Mouse (Mus musculus) lung, embryonic 14.5 days (tissue): ENCODE results near the gene Rad54l2. TPM values are rescaled to one million over a fixed set of nuclear protein-coding genes. Genes with fewer than 3 reads are reported as not detected.

Experiments used
- ATAC-seq: fragments of 200-750 bp; cut with Nextera tagmentation; 2 replicates; pipeline ENCODE4 v1.8.0; 2017; ENCODE audit warnings: mild to moderate bottlenecking, moderate TSS enrichment, moderate library complexity; ENCODE audit not compliant: insufficient read depth
- DNase-seq: peaks from one replicate; pipeline ENCODE4 v3.0.0-alpha.2; 2015
- H3K27ac ChIP-seq: fragments of 300-500 bp; sonication (generic); 2 replicates; pipeline ENCODE4 v1.5.1; 2014; ENCODE audit warnings: low read depth, mild to moderate bottlenecking, moderate library complexity
- H3K27me3 ChIP-seq: fragments of 300-500 bp; sonication (generic); 2 replicates; pipeline ENCODE4 v1.6.1; 2014; ENCODE audit warnings: low read length, control low read depth; ENCODE audit not compliant: insufficient read depth
- H3K36me3 ChIP-seq: fragments of 300-500 bp; sonication (generic); 2 replicates; pipeline ENCODE4 v1.6.1; 2014; ENCODE audit warnings: control low read depth; ENCODE audit not compliant: insufficient read depth
- H3K4me1 ChIP-seq: fragments of 300-500 bp; sonication (generic); 2 replicates; pipeline ENCODE4 v1.6.1; 2014; ENCODE audit warnings: antibody characterized with exemption, control low read depth; ENCODE audit not compliant: insufficient read depth
- H3K4me2 ChIP-seq: fragments of 300-500 bp; sonication (generic); 2 replicates; pipeline ENCODE4 v1.6.1; 2014; ENCODE audit warnings: mild to moderate bottlenecking
- H3K4me3 ChIP-seq: fragments of 300-500 bp; sonication (generic); 2 replicates; pipeline ENCODE4 v1.5.1; 2014; ENCODE audit warnings: low read depth, low read length
- H3K9ac ChIP-seq: fragments of 300-500 bp; sonication (generic); 2 replicates; pipeline ENCODE4 v1.6.1; 2014
- H3K9me3 ChIP-seq: fragments of 300-500 bp; sonication (generic); 2 replicates; pipeline ENCODE4 v1.6.1; 2016; ENCODE audit warnings: low read depth, low read length, control low read depth
- CTCF ChIP-seq: IDR thresholded peaks from 2 replicates; pipeline ENCODE4 v1.5.1; 2016; ENCODE audit warnings: antibody characterized with exemption, low read depth
- WGBS: fragments of 180-500 bp; shearing (Covaris S2); extraction: QIAGEN DNeasy Blood & Tissue Kit; methylation state at CpG from one replicate; pipeline ENCODE4 v1.1.7; 2014; 5-methylcytosine and 5-hydroxymethylcytosine counted together
- polyA plus RNA-seq: library from polyadenylated mRNA; unstranded; fragments of >200 nt; fragmentation: Nextera tagmentation; extraction: Ambion mirVana; gene quantifications from 2 replicates; pipeline ENCODE4 v1.2.1, GENCODE M21; 2014

Gene Rad54l2
- polyA plus RNA-seq, 1 experiment from 2014 or later: 5.7 TPM

GRCm38 (mm10) chr9:106777423-106777822 is 11.6 kb downstream of the Rad54l2 start:
- no peak for ATAC-seq

GRCm38 (mm10) chr9:106776116-106776515 is 12.9 kb downstream of the Rad54l2 start:
- DNase-seq: no peak
- Histone ChIP-seq H3K4me1 (no peaks in the 10 kb centered on the region), H3K9ac (no peak overlapping the region), H3K27me3 (no peaks in the 10 kb centered on the region), H3K27ac (no peak overlapping the region), H3K4me2 (no peak overlapping the region), H3K4me3 (no peak overlapping the region), H3K36me3 (no peaks in the 10 kb centered on the region), H3K9me3 (no peaks in the 10 kb centered on the region)
- ATAC-seq: no peak
- no peak for TF ChIP-seq CTCF
- WGBS: 95% methylated on average over 1 of the region's 1 CpGs

More at GRCm38 (mm10) chr9:106777423-106777822, 11.6 kb downstream of the Rad54l2 start:
- no peak overlapping the region for H3K9ac ChIP-seq
- no peak overlapping the region for H3K27ac ChIP-seq
- WGBS: 83% methylated on average over 3 of the region's 3 CpGs
- no peak for TF ChIP-seq CTCF
- no peaks in the 10 kb centered on the region for H3K36me3 ChIP-seq
- H3K9me3 ChIP-seq: no peaks in the 10 kb centered on the region
- no peak for DNase-seq
- H3K4me2 ChIP-seq: no peak overlapping the region
- no peak overlapping the region for H3K4me3 ChIP-seq
- no peaks in the 10 kb centered on the region for H3K4me1 ChIP-seq
- no peaks in the 10 kb centered on the region for H3K27me3 ChIP-seq

GRCm38 (mm10) chr9:106771770-106772169 is 17.2 kb downstream of the Rad54l2 start:
- Histone ChIP-seq H3K4me3 (no peak overlapping the region), H3K9me3 (no peaks in the 10 kb centered on the region), H3K4me2 (no peak overlapping the region), H3K4me1 (no peaks in the 10 kb centered on the region), H3K9ac (no peak overlapping the region), H3K36me3 (no peaks in the 10 kb centered on the region), H3K27ac (no peak overlapping the region), H3K27me3 (no peaks in the 10 kb centered on the region)
- no peak for TF ChIP-seq CTCF
- DNase-seq (no peak), ATAC-seq (no peak)
- WGBS: 85% methylated on average over 2 of the region's 2 CpGs

GRCm38 (mm10) chr9:106770216-106770615 is 18.8 kb downstream of the Rad54l2 start:
- H3K36me3 ChIP-seq: no peaks in the 10 kb centered on the region
- WGBS: 65% methylated on average over 3 of the region's 3 CpGs
- H3K27ac ChIP-seq: no peak overlapping the region
- H3K9me3 ChIP-seq: no peaks in the 10 kb centered on the region
- H3K4me1 ChIP-seq: no peaks in the 10 kb centered on the region
- H3K9ac ChIP-seq: no peak overlapping the region
- DNase-seq (no peak), ATAC-seq (no peak)
- TF ChIP-seq CTCF: no peak
- H3K4me2 ChIP-seq: no peak overlapping the region
- H3K4me3 ChIP-seq: no peak overlapping the region
- no peaks in the 10 kb centered on the region for H3K27me3 ChIP-seq

- WGBS: 94% methylated on average over 5 of the region's 5 CpGs
- H3K9me3 ChIP-seq: no peaks in the 10 kb centered on the region
Measured at GRCm38 (mm10) chr9:106769781-106770180, 19.2 kb downstream of the Rad54l2 start.

GRCm38 (mm10) chr9:106756421-106756820 is 32.6 kb downstream of the Rad54l2 start:
- Histone ChIP-seq H3K27me3 (no peaks in the 10 kb centered on the region), H3K36me3 (peaks cover 7% of the 10 kb centered on the region; the same call in 1 of the 2 replicates), H3K4me3 (no peak overlapping the region), H3K4me2 (no peak overlapping the region), H3K27ac (no peak overlapping the region), H3K9me3 (no peaks in the 10 kb centered on the region), H3K9ac (no peak overlapping the region), H3K4me1 (no peaks in the 10 kb centered on the region)
- ATAC-seq: no peak
- no peak for TF ChIP-seq CTCF
- no peak for DNase-seq
- WGBS: 89% methylated on average over 9 of the region's 9 CpGs

More at GRCm38 (mm10) chr9:106769781-106770180, 19.2 kb downstream of the Rad54l2 start:
- H3K4me1 ChIP-seq: no peaks in the 10 kb centered on the region
- TF ChIP-seq CTCF: no peak
- H3K4me2 ChIP-seq: no peak overlapping the region
- H3K36me3 ChIP-seq: no peaks in the 10 kb centered on the region
- no peak for ATAC-seq
- H3K4me3 ChIP-seq: no peak overlapping the region
- no peak for DNase-seq
- no peaks in the 10 kb centered on the region for H3K27me3 ChIP-seq
- no peak overlapping the region for H3K9ac ChIP-seq
- H3K27ac ChIP-seq: no peak overlapping the region

GRCm38 (mm10) chr9:106755776-106756175 is 33.2 kb downstream of the Rad54l2 start:
- H3K4me3 ChIP-seq: no peak overlapping the region
- peaks cover 7% of the 10 kb centered on the region; the same call in 1 of the 2 replicates for H3K36me3 ChIP-seq
- no peaks in the 10 kb centered on the region for H3K4me1 ChIP-seq
- H3K27me3 ChIP-seq: no peaks in the 10 kb centered on the region
- DNase-seq: no peak
- no peak for ATAC-seq
- 91% methylated on average over 4 of the region's 4 CpGs for WGBS
- TF ChIP-seq CTCF: no peak
- no peak overlapping the region for H3K27ac ChIP-seq
- H3K9me3 ChIP-seq: no peaks in the 10 kb centered on the region
- H3K9ac ChIP-seq: no peak overlapping the region
- no peak overlapping the region for H3K4me2 ChIP-seq

GRCm38 (mm10) chr9:106754311-106754710 is 34.7 kb downstream of the Rad54l2 start:
- Histone ChIP-seq H3K27ac (no peak overlapping the region), H3K36me3 (peaks cover 7% of the 10 kb centered on the region; the same call in 1 of the 2 replicates), H3K9me3 (no peaks in the 10 kb centered on the region), H3K9ac (no peak overlapping the region), H3K27me3 (no peaks in the 10 kb centered on the region), H3K4me3 (no peak overlapping the region), H3K4me2 (no peak overlapping the region), H3K4me1 (no peaks in the 10 kb centered on the region)
- TF ChIP-seq CTCF: no peak
- DNase-seq (no peak), ATAC-seq (no peak)
- 89% methylated on average over 2 of the region's 2 CpGs for WGBS
